Mouse (Mus musculus) hindbrain, embryonic 12.5 days (tissue): Measurements from ENCODE around the gene Zfp493. TPM values are rescaled to one million over a fixed set of nuclear protein-coding genes. Genes with fewer than 3 reads are reported as not detected.
"Not testable (repeated sequence)": the region's sequence is repeated elsewhere in the genome, so short reads cannot be mapped to it uniquely, and the experiment has no call there.

ENCODE experiments used
- ATAC-seq: fragments of 200-750 bp; cut with Nextera tagmentation; 2 replicates; pipeline ENCODE4 v1.8.0; 2017; ENCODE audit warnings: moderate TSS enrichment; ENCODE audit not compliant: low FRiP score
- H3K27ac ChIP-seq: fragments of 300-500 bp; sonication (generic); 2 replicates; pipeline ENCODE4 v1.5.1; 2016; ENCODE audit warnings: mild to moderate bottlenecking
- H3K27me3 ChIP-seq: fragments of 300-500 bp; sonication (generic); 2 replicates; pipeline ENCODE4 v1.6.1; 2016; ENCODE audit warnings: mild to moderate bottlenecking
- H3K36me3 ChIP-seq: fragments of 300-500 bp; sonication (generic); 2 replicates; pipeline ENCODE4 v1.6.1; 2016; ENCODE audit warnings: mild to moderate bottlenecking
- H3K4me1 ChIP-seq: fragments of 300-500 bp; sonication (generic); 2 replicates; pipeline ENCODE4 v1.6.1; 2016
- H3K4me2 ChIP-seq: fragments of 300-500 bp; sonication (generic); replicated peaks from 2 replicates; pipeline ENCODE4 v1.6.1; 2016; ENCODE audit warnings: mild to moderate bottlenecking
- H3K4me3 ChIP-seq: fragments of 300-500 bp; sonication (generic); 2 replicates; pipeline ENCODE4 v1.5.1; 2016; ENCODE audit warnings: mild to moderate bottlenecking
- H3K9ac ChIP-seq: fragments of 300-500 bp; sonication (generic); 2 replicates; pipeline ENCODE4 v1.6.1; 2016; ENCODE audit warnings: mild to moderate bottlenecking, moderate library complexity
- H3K9me3 ChIP-seq: fragments of 300-500 bp; sonication (generic); replicated peaks from 2 replicates; pipeline ENCODE4 v1.6.1; 2016; ENCODE audit warnings: mild to moderate bottlenecking
- WGBS: fragments of 180-500 bp; shearing (Covaris S2); methylation state at CpG from one replicate; pipeline ENCODE4 v1.1.7; 2016; 5-methylcytosine and 5-hydroxymethylcytosine counted together
- polyA plus RNA-seq: library from polyadenylated mRNA; unstranded; fragments of >200 nt; fragmentation: Nextera tagmentation; extraction: Ambion mirVana; gene quantifications from 2 replicates; pipeline ENCODE4 v1.2.1, GENCODE M21; 2016

The Zfp493 gene
- polyA plus RNA-seq: 2.3 and 2.4 TPM in 2 replicates

- peaks cover 5% of the 10 kb centered on the region; the same call in 1 of the 2 replicates for H3K9me3 ChIP-seq
- 9% methylated on average over 26 of the region's 26 CpGs for WGBS
- no peaks in the 10 kb centered on the region for H3K36me3 ChIP-seq
- peak within 1 kb of the TSS; percentile 56 for H3K4me3 ChIP-seq
- H3K27me3 ChIP-seq: no peaks in the 10 kb centered on the region
- peaks cover 6% of the 10 kb centered on the region for H3K4me1 ChIP-seq
- H3K4me2 ChIP-seq: peak within 1 kb of the TSS; percentile 77
- peak; percentile 96 for ATAC-seq
- H3K9ac ChIP-seq: peak within 1 kb of the TSS; percentile 66
- H3K27ac ChIP-seq: no peak within 1 kb of the TSS
Observed at GRCm38 (mm10) chr13:67779265-67780221, at the start of gene Zfp493. Gene Zfp493, plus strand, starts transcription at chr13:67779693.

- not testable (repeated sequence) for H3K36me3 ChIP-seq, H3K4me2 ChIP-seq, H3K9ac ChIP-seq, H3K27me3 ChIP-seq, H3K27ac ChIP-seq, ATAC-seq, H3K9me3 ChIP-seq, H3K4me3 ChIP-seq, H3K4me1 ChIP-seq
- WGBS: 94% methylated on average over 9 of the region's 9 CpGs
Observed at GRCm38 (mm10) chr13:67734391-67734790, 45.1 kb upstream of the Zfp493 start.

GRCm38 (mm10) chr13:67742941-67743340, 36.6 kb upstream of the Zfp493 start:
- ATAC-seq: no peak
- no peaks in the 10 kb centered on the region for H3K27me3 ChIP-seq
- H3K4me2 ChIP-seq: no peak overlapping the region
- peaks cover 5% of the 10 kb centered on the region for H3K36me3 ChIP-seq
- no peak overlapping the region for H3K27ac ChIP-seq
- H3K9me3 ChIP-seq: peaks cover 6% of the 10 kb centered on the region; the same call in 1 of the 2 replicates
- H3K9ac ChIP-seq: no peak overlapping the region
- no peak overlapping the region for H3K4me3 ChIP-seq
- H3K4me1 ChIP-seq: no peaks in the 10 kb centered on the region
- WGBS: 92% methylated on average over 3 of the region's 3 CpGs

GRCm38 (mm10) chr13:67743896-67744295, 35.6 kb upstream of the Zfp493 start:
- H3K27ac ChIP-seq: no peak overlapping the region
- no peak overlapping the region for H3K4me3 ChIP-seq
- no peaks in the 10 kb centered on the region for H3K27me3 ChIP-seq
- peaks cover 9% of the 10 kb centered on the region for H3K9me3 ChIP-seq
- H3K4me2 ChIP-seq: no peak overlapping the region
- ATAC-seq: no peak
- H3K4me1 ChIP-seq: no peaks in the 10 kb centered on the region
- peaks cover 15% of the 10 kb centered on the region for H3K36me3 ChIP-seq
- WGBS: 94% methylated on average over 9 of the region's 9 CpGs
- no peak overlapping the region for H3K9ac ChIP-seq

- Histone ChIP-seq H3K36me3 (peaks cover 10% of the 10 kb centered on the region), H3K9ac (peak within 1 kb of the TSS; percentile 63), H3K9me3 (no peaks in the 10 kb centered on the region), H3K4me2 (peak within 1 kb of the TSS; percentile 63), H3K27me3 (no peaks in the 10 kb centered on the region), H3K27ac (peak within 1 kb of the TSS; percentile 67; the same call in 1 of the 2 replicates), H3K4me3 (peak within 1 kb of the TSS; percentile 68), H3K4me1 (peaks cover 4% of the 10 kb centered on the region)
- peak; percentile 95 for ATAC-seq
- WGBS: 7% methylated on average over 24 of the region's 24 CpGs
Observed at GRCm38 (mm10) chr13:67754333-67755306, 24.9 kb upstream of the Zfp493 start, which contains the start of gene Zfp85. Gene Zfp85, minus strand, starts transcription at chr13:67755228.

- H3K36me3 ChIP-seq: peaks cover 7% of the 10 kb centered on the region; the same call in 1 of the 2 replicates
- H3K4me2 ChIP-seq: peak overlapping the region; percentile 63; the same call in 1 of the 2 replicates
- peaks cover 4% of the 10 kb centered on the region for H3K4me1 ChIP-seq
- H3K4me3 ChIP-seq: no peak overlapping the region
- H3K27me3 ChIP-seq: no peaks in the 10 kb centered on the region
- H3K27ac ChIP-seq: no peak overlapping the region
- 85% methylated on average over 6 of the region's 6 CpGs for WGBS
- ATAC-seq: no peak
- H3K9ac ChIP-seq: no peak overlapping the region
- H3K9me3 ChIP-seq: no peaks in the 10 kb centered on the region
Observed at GRCm38 (mm10) chr13:67755761-67756160, 23.7 kb upstream of the Zfp493 start.

- Histone ChIP-seq H3K4me2 (no peak overlapping the region), H3K4me1 (no peaks in the 10 kb centered on the region), H3K4me3 (no peak overlapping the region), H3K36me3 (no peaks in the 10 kb centered on the region), H3K27ac (no peak overlapping the region), H3K9me3 (no peaks in the 10 kb centered on the region), H3K9ac (no peak overlapping the region), H3K27me3 (no peaks in the 10 kb centered on the region)
- WGBS: 100% methylated on average over 1 of the region's 1 CpGs
- no peak for ATAC-seq
Observed at GRCm38 (mm10) chr13:67759966-67760365, 19.5 kb upstream of the Zfp493 start.

- WGBS: 81% methylated on average over 2 of the region's 2 CpGs
- Histone ChIP-seq H3K27me3 (no peaks in the 10 kb centered on the region), H3K27ac (no peak overlapping the region), H3K4me3 (no peak overlapping the region), H3K9ac (no peak overlapping the region), H3K4me2 (no peak overlapping the region), H3K36me3 (no peaks in the 10 kb centered on the region), H3K4me1 (no peaks in the 10 kb centered on the region), H3K9me3 (no peaks in the 10 kb centered on the region)
- no peak for ATAC-seq
Observed at GRCm38 (mm10) chr13:67763031-67763768, 16.3 kb upstream of the Zfp493 start.

- no peak for ATAC-seq
- no peak overlapping the region for H3K9ac ChIP-seq
- H3K27me3 ChIP-seq: no peaks in the 10 kb centered on the region
- no peak overlapping the region for H3K27ac ChIP-seq
- H3K36me3 ChIP-seq: peaks cover 8% of the 10 kb centered on the region; the same call in 1 of the 2 replicates
- WGBS: 90% methylated on average over 10 of the region's 10 CpGs
- no peak overlapping the region for H3K4me2 ChIP-seq
- 0 out of 2 replicates have a peak, but pooled peaks cover 7% of the 10 kb centered on the region for H3K9me3 ChIP-seq
- no peaks in the 10 kb centered on the region for H3K4me1 ChIP-seq
- H3K4me3 ChIP-seq: no peak overlapping the region
Observed at GRCm38 (mm10) chr13:67791921-67792455, 12.5 kb downstream of the Zfp493 start.

- no peak overlapping the region for H3K27ac ChIP-seq
- no peaks in the 10 kb centered on the region for H3K27me3 ChIP-seq
- no peak for ATAC-seq
- no peaks in the 10 kb centered on the region for H3K36me3 ChIP-seq
- no peak overlapping the region for H3K4me2 ChIP-seq
- H3K9me3 ChIP-seq: no peaks in the 10 kb centered on the region
- H3K9ac ChIP-seq: no peak overlapping the region
- H3K4me3 ChIP-seq: no peak overlapping the region
- no peaks in the 10 kb centered on the region for H3K4me1 ChIP-seq
- WGBS: 66% methylated on average over 3 of the region's 3 CpGs
Observed at GRCm38 (mm10) chr13:67798618-67799017, 19.1 kb downstream of the Zfp493 start.

GRCm38 (mm10) chr13:67799151-67799550, 19.7 kb downstream of the Zfp493 start:
- H3K27me3 ChIP-seq, H3K9ac ChIP-seq, ATAC-seq, H3K9me3 ChIP-seq, H3K36me3 ChIP-seq, H3K4me2 ChIP-seq, H3K4me1 ChIP-seq, H3K4me3 ChIP-seq, H3K27ac ChIP-seq: not testable (repeated sequence)
- 86% methylated on average over 3 of the region's 3 CpGs for WGBS
